Mouse (Mus musculus) gastrocnemius, postnatal 36 days (tissue): ENCODE results near the gene Olfr572. TPM values are rescaled to one million over a fixed set of nuclear protein-coding genes. Genes with fewer than 3 reads are reported as not detected.

Experiments used
- DNase-seq, 2 experiments: peaks; one replicate each; pipeline ENCODE4 v3.0.0; 2022
- intact Hi-C: fragments of 180-260 bp; cut with DNase I; formaldehyde crosslinking; loops from one replicate; pipeline ENCODE4 v1.15.1; 2025
- long read RNA-seq, 2 experiments: library from polyadenylated mRNA; stranded (forward); transcript quantifications; one replicate each; pipeline ENCODE4 v2.0.0; 2021
- total RNA-seq, 2 experiments: library from RNA; stranded (reverse); gene quantifications; 2 replicates each; pipeline ENCODE4 v1.2.3; 2021

The Olfr572 gene
- total RNA-seq: not detected
- long read RNA-seq, experiment 1: 0 reads
- long read RNA-seq, experiment 2: 0 reads

DNA sequence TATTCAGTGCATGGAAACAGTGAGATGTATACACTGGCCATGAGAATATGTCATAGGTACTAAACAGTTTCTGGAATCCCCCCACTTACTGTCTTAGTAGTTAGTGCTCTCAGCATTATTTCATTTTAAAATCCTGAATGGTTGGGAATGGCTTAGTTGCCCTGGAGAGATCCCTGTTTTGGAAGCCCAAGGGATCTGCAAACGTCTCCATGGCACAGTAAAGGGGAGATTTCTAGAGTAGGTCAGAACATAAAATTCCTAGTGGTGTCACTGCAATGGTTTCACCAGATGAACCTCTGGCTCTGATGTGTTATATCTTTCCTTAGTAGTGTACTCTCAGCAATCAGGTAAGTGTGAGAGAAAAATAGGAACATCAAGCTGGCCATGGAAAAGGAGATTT is at the start of gene Olfr572:
Gene Olfr572 (plus strand): TSS at position 301 of the 400 bp plus-strand sequence.
- intact Hi-C loops: no loop called here

DNA sequence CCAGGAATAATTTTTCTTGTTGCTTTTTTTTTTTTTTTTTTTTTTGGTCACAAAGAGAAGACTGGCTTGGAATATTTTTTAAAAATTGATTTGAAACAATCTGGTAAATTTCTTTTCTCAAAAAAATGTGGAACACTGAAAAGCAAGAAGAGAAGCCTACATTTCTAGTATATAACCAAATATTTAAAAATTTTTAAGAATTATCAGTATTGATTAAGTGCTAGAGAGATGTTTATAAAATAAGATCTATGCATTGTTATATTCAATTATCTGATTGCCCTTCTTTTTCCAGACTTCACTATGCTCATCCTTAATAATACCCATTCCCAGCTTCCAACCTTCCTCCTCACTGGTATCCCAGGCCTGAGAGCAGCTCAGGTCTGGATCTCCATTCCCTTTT is 47.4 kb upstream of the Olfr572 start, which contains the start of gene Olfr568:
Gene Olfr568 (plus strand): TSS at position 301 of the 400 bp plus-strand sequence.
- intact Hi-C loops: no loop called here

More for the DNA sequence above, at the start of gene Olfr572:
- no peak for DNase-seq

DNA sequence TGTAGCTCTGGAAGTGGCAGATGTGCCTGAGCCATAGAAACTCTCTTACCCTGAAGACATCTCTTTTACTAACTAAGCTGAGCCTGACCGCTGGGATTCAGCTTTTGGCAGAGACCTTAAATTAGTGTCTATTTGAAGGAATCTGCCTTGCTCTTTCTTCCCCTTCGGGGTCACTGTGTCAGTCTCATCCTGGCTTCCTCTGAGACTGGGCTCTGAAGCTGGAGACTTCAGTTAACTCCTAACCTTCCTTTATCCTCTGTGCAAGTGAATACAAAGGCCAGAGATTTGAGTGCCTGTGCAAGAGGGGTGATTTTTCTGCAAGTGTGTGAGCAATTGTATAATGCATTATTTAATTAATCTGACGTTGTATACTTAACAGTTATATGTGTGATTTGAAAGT is 33.4 kb upstream of the Olfr572 start, which contains the start of gene Olfr569:
Gene Olfr569 (minus strand): TSS at position 101 of the 400 bp plus-strand sequence.
- DNase-seq: no peak
- intact Hi-C loops: no loop called here

More for the DNA sequence above, 47.4 kb upstream of the Olfr572 start, which contains the start of gene Olfr568:
- no peak for DNase-seq

DNA sequence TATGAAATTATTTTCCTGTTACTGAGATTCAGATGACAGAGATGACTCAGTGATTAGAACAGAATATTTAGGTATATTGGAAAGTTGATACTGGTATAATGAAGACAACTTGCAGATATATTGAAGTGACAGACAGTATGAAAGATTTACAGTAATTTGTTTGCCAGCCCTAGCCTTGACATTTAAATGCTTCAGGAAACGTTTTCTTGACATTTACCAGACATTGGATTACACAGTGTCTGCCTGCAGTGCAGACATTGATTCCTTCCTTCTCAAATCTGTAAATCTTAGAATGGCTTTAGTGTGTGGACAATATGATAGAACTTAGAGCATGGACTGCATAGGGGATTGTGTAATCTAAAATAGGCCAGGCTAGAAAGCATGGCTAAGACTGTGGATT is 8.9 kb upstream of the Olfr572 start:
- no peak for DNase-seq
- intact Hi-C loops: no loop called here

DNA sequence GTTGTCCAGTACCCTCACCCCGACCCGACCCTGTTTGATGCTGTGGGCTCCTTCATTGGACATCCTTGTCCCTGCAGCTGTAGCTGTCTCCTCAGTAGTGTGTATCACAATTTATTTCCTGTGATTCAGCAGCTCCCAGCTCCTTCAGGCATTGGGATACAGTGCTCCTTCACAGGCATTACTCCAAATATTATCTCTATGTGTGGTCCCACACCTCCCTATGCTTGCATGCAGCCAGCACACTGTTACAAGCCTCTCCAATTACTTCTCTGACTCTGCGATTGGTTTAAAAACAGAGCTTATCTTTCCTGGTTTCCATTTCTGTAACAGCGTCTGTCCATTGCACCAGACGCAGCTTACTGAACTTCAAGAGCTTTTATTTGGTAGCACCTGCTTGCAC is 7.8 kb upstream of the Olfr572 start:
- intact Hi-C loops: no loop called here
- no peak for DNase-seq

DNA sequence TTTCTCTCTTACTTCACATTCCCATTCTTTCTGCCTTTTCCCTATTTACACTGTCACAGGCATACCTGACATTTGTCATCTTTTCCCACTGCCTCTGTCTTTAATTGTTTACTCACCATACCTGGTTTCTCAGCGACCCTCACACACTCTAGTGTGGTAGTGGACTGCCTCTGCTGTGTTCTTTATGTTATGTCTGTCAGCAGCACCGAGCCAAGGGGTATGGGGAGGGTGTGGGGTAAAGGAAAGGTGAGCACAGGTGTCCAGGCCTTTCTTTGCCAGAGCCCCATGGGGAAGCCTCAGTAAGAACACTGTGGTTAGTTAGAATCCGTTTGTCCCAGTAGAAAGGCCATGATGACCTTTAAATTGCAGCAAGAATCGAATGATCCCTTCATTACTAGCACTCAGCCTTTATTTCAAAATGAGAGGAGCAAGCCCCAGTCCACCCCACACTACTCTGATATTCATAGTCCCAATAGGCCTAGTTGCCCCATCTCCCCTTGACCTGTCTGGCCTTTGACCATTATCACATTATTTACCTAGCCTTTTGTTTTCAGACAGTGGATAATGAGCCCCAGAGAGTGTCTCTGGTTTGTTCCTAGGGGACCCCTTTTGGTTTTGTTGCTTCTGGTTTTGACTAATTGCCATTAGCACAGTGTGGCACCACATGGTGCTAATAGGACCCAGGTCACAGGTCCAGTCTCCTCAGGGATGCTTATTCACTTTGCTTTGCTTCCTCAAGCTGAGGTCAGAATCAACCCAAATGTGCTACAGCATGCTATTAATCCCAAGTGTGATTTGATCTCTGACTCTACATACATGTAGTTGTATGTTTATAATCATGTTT is 7.0 kb upstream of the Olfr572 start, which contains the start of gene Olfr571:
Gene Olfr571 (minus strand): TSS at position 505 of the 844 bp plus-strand sequence.
- intact Hi-C loops: no loop called here

DNA sequence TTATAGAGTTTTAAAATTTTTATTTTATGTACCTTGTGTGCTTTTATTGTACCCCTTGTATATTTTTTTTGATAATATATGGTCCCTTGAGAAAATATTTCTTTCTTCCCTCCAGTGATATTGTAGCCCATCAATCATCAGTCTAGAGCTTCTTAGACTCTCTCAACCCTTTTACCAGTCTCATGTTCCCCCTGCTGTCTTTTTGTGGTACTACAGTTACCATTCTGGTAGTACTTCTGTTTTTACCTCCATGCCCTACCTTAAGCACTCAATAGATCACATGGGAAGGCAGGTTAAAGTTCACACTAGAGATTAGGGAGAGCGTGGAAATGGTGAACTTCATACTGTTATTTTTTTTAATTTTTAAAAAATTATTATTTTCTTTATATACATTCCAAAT is 4.6 kb upstream of the Olfr572 start:
- intact Hi-C loops: no loop called here
- no peak for DNase-seq

More for the DNA sequence above, 7.0 kb upstream of the Olfr572 start, which contains the start of gene Olfr571:
- DNase-seq: no peak

DNA sequence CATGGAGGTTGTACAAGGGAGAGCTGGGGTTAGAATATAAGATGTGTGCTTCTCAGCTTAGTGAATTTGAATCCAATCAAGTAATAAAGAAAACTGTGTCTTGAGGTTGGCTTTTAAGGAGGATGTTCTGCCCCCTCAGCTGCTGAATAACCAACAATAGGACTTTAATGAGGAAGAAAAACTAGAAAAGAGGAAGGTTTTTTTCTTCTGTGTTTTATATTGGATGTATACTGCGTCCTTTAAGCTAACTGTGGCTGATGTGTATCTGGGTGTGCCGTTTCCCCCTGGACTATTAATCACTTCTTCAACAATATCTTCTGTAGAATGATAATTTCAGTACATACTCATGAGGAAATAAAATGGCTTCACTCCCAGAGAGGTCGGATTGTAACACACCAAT is 2.9 kb downstream of the Olfr572 start:
- intact Hi-C loops: no loop called here
- no peak for DNase-seq

DNA sequence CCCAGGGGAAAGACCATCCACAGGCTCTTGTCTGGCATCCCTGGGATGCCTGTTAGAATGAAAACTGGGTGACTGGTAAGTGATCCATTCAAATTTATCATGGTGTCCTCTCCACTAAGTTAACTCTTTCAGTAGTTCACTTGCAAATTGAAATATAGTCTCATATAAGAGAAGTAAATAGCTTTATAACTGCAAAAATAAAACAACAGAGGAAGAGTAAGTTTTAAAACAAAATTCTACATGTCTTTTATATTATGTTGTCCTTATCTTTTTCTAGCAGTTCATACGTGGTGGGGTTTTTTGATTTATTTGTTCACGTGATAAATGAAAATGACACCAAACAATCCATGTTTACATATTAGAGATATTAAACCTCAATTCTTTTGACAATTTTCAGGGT is 18.3 kb downstream of the Olfr572 start, which contains the start of gene Olfr573-ps1:
Gene Olfr573-ps1 (minus strand): TSS at position 101 of the 400 bp plus-strand sequence.
- intact Hi-C loops: no loop called here
- no peak for DNase-seq

DNA sequence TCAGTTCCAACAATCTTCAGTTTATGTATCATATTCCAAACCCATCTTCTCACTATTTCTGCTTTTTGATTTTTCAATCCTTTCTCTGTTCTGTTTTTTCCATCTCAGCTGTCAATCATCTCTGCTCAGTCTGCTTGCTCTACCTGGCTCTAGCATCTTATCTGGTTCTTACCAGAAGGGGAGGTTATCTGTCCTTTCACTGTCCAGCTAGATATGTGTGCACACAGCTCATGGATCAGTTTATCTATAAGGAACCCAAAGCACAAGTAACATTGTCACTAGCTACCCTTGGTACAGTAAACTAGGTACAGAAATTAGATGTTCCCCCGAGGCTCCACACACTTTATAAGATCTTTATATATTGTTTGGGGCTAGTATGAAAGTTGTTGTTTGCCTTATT is 19.2 kb downstream of the Olfr572 start:
- DNase-seq: no peak
- intact Hi-C loops: no loop called here

DNA sequence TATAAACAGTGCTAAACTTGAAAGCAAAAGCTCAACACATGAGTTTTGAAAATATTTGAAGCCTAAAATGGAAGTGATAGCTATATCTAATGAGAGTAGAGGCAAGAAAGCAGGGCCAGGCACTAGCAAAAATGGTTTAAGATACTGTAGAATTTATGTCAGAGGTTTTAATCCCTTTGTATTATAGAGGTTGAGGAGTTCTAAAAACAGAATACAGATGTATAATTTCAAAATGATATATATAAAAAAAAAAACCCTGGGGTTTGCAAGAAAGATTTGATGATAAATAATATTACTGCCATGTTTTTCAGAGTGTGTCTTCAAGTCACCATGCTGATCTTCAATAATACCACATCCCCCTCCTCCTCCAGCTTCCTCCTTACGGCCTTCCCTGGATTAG is 24.0 kb downstream of the Olfr572 start, which contains the start of gene Olfr574:
Gene Olfr574 (plus strand): TSS at position 301 of the 400 bp plus-strand sequence.
- intact Hi-C loops: no loop called here
- no peak for DNase-seq

DNA sequence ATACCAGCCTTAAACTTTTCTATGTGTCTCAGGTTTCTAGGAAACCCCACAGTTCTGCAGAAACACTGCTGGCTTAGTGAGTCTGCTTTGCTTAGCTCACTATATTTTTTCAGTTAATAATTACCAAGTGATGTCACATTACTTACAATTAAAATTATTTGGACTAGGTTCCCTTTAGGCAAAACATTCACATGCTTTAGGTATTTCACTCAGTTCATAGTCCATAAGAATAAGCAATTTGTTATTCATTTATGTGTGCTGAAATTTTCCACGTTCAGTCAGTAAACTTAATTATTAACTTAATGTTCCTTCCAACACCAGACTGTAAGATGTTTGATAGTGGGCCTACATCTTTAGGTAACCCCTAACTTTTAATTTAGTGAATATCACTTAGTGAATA is 26.5 kb downstream of the Olfr572 start:
- DNase-seq: no peak
- intact Hi-C loops: no loop called here

DNA sequence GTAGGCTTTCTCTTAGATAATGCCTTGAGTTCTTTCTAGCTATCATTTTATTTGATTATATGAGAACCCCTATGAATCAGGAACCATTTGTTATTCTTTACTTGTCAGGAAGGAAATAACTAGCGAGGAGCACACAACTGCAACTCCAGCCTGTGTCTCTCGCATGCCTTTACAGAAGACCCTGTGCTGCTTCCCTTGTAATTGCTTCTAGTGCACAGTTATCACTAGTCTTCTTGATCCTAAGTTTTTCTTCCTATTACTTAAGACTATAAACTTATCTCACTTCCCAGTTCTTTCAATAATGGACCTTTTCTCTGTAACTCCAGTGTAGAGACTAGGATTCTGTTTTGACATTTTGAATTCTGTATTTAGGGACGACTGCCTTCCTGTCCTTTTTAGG is 33.9 kb downstream of the Olfr572 start:
- no peak for DNase-seq
- intact Hi-C loops: no loop called here

DNA sequence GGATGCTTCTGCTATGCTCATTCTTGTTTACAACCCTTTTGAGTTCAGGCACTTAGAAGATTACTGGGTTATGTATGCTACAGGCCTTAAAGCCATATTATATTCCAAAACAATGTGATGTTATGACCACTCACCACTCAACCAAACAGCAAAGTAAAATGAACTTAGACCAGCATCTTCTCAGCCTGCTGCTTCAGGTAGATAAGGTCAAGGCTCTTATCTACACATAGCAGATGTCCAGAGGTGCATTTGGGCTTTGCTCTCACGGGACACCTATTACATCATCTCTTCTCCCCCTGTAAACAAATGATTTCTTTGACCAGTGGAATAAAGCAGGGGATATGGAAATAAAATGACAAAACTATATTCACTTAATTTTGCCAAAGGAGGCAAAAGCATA is 34.4 kb downstream of the Olfr572 start, which contains the start of gene Olfr575:
Gene Olfr575 (minus strand): TSS at position 183 of the 400 bp plus-strand sequence.
- intact Hi-C loops: no loop called here

DNA sequence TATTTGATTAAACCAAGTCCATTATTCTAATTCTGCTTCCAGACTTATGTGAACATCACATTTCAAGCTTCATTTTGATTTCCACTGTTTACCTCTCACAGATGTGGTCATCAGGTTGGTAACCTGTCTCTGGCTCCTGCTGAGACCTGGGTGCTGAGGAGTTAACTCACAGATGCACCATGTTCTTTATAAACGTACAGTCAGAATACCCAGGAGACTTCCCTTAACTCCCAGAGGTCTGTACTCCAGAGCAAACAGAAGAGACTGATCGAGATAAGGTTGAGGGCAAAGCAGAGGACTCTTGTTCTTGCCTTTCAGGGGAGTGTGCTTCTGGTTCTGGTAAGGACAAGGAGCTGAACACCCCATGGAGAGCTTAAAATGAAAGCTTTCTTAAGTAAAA is 38.2 kb downstream of the Olfr572 start, which contains the start of gene Olfr576:
Gene Olfr576 (plus strand): TSS at position 301 of the 400 bp plus-strand sequence.
- no peak for DNase-seq
- intact Hi-C loops: no loop called here

More for the DNA sequence above, 34.4 kb downstream of the Olfr572 start, which contains the start of gene Olfr575:
- no peak for DNase-seq

DNA sequence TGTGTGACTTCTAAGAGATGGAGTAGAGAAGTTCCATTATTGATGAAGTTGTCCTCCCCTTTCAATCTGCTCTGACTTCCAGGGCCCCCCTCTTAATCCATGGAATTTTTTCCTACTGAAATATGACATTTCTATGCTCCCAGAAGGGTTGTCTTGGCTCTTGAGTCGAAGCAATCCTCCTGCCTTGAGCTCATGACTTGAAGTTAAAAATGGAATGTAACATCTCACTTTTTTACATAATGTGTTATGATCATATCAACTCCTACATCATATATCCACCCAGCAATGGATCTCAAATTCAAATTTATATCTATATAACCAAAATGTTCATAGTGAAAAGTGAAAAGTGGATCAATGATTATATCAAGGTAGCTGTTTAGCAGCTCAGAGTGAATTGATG is 50.2 kb downstream of the Olfr572 start:
- DNase-seq: no peak
- intact Hi-C loops: no loop called here

DNA sequence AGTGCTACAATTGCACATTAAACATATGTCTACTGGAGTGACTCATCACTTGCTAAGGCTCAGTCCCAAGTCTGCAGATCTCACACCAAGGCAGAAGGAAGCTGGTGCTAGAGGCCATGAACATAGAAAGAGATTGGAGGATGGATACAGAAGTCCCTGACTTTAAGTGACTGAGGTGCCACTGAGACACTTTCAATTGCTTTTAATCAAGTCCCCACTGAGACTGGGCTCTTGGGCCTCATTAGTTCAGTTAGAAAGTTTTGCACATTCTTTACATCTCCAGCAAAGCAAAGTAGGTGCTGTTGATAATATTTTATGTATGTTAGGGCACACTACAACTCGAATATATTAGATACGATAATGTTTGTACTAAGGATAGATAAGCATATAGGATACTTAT is 51.6 kb downstream of the Olfr572 start, which contains the start of gene Olfr577:
Gene Olfr577 (minus strand): TSS at position 101 of the 400 bp plus-strand sequence.
- DNase-seq: no peak
- intact Hi-C loops: no loop called here
